Mouse (Mus musculus) kidney, adult 8-10 months (tissue): ENCODE measurements around the gene Tbx5.

Source experiments
- DNase-seq, 2 experiments: peaks; one replicate each; pipeline ENCODE4 v3.0.0; 2022

Tbx5 gene

DNA sequence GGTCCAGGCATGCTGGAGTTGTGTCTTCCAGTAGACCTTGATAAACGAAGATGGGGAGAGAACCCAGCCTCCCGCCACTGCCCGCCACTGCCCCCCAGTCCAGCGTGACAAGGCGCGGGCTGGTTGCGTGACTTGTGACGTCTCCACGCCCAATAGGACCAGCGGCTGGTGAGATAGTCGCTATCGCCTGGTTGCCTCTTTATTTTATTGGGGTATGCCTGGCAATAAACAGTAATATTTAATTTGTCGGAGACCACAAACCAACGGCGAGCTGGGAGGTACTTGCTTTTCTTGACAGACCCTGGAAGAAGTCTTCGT is at the start of gene Tbx5:
TSS of gene Tbx5 (plus strand) at position 190 of the 318 bp plus-strand sequence.
- no peak for DNase-seq

DNA sequence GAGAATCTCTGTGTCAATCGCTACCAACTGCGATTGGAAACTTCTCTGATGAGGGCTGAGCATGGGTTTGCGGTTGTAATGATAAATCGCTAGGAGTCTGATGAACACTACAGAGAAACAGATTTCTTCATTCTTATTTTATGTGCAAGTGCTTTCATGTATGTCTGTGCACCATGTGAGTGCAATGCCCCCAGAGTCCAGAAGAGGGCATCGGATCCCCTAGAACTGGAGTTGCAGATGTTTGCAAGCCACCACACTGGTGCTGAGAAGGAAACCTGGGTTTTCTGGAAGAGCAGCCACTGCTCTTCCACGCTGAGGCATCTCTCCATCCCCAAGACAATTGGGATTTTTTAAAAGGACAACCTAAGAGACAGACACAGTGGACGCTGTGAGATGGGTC is 46.5 kb upstream of the Tbx5 start:
- DNase-seq: no peak

DNA sequence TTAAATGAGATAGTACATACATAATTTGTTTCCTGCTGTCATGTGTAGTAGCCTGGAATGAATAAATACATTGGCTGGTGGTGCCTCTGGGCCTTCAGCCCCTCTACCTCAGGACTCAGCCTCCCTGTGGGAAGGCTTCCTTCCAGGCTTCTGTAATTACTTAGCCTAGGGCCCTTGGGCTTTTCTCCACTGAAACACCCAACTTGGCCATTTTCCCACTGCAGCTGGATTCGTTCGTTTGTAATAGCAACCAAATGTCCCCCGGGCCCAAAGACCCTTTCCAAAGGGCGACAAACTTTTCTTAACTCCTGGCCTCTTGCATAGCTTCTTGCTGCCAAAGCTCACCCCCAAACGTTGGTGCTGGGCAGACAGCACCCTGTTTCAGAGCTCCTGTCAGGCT is 40.8 kb upstream of the Tbx5 start:
- DNase-seq: no peak

DNA sequence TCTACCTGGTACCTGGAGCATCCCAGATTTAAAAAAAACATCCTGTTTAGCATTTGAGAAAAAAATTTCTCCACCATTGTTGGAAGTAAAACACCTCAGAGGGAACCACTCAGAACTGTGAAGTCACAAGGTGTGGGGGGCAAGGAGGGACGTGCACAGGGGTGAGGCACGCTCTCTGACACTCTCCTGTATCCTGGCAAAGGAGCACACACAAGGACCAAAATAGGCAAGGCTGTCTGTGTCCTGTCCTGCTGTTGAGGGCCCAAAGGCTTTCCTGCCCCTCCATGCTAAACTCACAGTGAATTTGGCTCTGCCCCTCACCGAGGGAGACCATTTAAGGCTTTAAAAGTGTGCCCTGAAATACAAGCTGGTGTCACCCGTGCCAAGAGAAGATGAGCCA is 38.5 kb upstream of the Tbx5 start:
- DNase-seq: no peak

DNA sequence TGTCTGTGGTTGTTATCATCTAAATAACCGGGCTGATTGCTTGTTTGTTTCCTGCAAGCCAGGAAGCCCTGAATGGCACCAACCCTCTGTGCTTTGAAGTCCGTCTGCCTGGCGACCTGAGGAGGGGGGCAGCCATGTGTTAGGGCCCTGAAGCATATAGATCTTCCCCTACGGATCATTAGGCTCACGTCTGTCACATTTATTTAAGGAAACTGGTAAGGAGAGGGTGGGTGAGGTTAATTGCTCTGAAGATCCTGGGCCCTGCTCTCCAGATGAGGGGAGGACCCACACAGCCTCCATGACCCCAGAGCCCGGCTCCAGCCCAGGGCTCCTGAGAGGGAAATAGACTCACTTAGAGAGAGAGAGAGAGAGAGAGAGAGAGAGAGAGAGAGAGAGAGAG is 37.1 kb upstream of the Tbx5 start:
- no peak for DNase-seq

DNA sequence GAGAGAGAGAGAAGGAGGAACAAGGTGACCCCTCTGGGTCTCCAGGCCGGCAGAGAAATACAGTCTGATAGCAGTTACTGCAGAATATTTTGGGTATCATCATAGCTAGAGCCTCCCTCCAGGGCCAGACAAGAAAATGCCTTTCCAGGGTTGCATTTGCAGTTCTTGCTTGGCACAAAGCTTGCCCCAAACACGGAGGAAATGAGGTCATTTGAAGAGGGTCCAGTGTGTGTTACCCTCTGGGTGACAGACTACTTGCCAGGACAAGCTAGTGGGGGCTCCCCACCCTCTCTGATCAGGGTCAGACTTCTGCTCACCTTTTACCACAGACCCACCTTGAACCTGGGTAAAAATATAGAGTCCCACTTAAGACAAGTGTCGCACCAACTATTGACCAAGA is 36.7 kb upstream of the Tbx5 start:
- DNase-seq: no peak

DNA sequence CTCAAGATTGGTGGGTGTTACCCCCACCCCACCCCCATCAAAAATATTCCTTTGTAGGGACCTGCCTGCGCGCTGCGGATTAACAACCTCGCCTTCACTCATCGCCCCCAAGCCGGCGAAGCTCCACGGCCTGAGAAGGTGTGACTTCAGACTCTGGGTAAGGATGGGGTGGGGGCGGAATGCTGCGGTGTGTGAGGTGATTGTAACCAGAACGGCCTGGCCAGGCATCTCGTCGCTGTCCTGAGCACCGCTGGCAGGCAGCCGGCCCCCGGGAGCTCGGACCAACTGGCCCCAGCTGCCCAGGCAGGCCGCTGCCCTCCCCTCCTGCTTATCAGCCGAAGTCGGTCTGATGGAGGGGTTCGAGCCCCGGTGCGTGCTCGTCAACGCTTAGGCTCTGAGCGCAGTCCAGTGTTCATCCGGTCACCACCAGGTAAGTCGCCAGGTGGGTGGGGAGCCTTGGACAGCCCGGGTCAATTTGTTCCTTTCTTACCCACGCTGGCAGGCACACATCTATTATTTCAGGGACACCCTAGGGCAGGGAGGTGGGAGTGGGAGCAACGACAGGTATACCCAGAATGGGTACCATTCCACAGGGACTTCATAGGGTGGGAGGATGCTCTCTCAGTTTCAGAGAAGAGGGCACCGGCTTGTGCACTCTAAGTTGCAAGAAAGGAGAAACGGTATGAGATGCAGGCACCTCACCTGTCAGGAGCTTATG is 35.9 kb upstream of the Tbx5 start:
- DNase-seq: no peak

DNA sequence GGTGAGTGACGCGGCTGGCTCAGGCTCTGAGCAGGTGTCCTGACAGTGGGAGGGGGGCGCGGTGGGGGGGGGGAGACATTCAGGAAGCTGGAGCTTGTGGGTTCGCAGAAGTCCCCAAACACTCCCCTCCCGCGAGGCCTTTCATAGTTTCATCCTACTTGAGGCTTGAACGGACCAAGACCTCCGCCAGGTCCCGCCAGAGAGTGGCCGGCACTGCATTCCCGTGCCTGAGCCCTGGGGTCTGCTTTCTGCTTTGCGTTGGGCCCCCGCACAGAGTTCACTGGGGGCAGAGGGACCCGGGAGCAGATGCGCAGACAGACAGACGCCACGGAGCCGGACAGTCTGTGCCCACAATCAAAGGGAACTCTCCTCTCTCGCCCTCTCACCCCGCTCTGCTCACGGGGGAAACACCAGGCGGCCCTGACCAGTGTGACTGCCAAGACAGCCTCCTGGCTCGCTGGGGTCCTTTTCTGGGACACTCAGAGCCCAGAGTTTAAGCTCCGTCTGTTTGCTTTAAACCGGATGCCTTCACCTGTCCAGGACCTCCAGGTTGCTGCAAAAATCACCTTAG is 34.8 kb upstream of the Tbx5 start:
- no peak for DNase-seq

DNA sequence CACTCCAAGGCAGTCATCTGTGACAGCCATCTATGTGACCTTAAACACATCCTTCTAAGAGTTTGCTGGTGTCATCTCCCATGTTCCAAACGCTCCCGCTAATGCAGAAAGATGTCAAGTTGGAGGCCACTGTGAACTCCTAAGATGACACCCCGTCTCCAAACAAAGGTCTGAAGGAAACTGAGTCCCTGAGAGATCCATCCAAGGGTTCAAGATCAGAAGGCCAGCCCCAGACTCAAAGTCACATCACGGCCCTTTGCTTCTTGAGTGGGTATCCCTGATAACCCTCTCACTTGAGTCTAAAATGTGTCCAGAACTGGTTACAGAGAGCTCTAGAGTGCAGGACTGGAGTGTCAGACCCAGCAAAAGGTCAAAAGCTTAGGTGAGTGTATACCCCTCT is 34.2 kb upstream of the Tbx5 start:
- DNase-seq: no peak

DNA sequence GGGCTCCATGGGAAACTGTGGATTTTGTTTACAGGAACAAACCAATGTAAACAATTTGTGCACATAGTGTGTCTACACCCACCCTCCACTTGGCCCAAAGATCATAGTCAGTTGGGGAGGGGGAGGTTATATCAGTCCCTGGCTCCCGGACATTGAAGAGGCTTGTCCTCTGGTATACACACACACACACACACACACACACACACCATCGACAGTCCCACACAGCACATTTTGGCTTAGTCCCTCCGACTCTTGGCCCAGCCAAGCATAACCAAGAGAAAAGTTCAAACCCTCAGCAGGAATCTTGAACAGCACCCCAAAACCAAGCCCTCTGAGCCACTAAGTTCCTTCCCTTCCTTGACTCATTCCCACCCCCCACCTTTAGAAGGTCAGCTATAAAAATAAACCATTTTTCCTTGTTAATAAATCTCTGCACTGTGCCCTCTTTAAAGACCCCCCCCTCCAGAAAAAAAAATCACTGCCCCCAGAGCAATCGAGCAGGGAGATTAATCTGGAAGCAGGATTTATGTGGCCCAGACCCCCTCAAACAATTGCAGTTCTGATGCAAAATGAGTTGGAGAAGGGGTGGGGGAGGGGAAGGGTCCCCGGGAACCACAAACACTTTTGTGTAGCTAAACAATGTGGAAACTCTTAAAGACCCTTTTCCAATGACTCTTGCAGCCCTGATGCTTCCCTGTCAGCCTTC is 33.6 kb upstream of the Tbx5 start:
- no peak for DNase-seq

DNA sequence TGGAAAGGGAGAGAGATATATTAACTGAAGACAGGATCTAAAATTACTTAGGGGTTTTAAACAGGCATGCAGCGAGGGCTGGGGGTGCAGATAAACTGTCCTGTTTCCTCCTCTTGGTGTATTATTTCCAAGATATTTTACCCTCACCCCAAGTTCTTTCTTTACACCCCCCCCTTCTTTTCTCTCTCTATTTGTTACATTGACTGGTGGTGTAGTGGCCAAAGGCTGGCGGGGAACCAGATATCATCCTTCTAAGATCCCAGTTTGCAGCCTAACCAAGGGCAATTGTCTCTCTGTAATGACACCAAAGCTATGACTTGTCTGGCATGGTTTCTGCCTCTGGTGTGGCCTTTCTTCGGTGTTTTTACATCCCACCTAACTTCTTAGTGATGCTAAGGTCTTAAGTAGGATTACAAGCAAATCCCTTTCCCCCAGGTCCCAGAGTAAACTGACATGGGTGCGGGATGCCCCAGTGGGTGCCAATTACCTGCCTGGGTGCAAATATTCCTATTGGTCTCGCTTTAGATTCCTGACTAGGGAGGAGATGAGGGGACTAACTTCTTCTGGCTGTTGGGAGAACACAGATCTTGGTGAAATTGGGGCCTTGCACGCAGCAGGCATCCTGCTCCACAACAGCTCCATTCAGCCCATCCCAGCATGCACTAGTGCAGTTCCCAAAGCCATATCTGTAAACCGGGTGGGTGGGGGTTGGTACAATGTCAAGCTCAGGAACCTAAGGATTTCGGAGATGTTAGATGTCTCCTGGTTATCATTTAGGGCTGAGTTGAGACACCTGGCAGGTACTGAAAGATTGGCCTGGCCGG is 32.8 kb upstream of the Tbx5 start:
- no peak for DNase-seq

DNA sequence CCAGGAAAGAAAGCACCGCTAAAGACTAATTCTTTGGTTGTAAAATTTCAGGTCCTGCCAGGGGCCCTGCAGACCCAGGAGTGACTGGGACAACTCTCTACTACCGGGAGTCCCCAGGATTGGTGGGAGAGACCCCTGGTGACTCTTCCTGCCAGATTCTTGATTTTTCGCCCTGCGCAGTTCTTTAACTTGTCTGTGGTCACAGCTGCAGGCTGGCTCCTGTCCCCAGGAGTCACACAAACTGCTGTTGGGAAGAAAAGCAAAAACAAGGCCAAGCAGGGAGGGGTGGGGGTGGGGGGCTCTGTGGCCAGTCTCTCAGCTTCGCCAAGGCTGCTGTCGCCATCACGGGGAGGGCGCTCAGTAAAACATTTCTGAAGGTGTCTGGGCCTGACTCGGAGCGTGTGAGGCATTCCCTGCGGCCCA is 32.2 kb upstream of the Tbx5 start:
- no peak for DNase-seq

DNA sequence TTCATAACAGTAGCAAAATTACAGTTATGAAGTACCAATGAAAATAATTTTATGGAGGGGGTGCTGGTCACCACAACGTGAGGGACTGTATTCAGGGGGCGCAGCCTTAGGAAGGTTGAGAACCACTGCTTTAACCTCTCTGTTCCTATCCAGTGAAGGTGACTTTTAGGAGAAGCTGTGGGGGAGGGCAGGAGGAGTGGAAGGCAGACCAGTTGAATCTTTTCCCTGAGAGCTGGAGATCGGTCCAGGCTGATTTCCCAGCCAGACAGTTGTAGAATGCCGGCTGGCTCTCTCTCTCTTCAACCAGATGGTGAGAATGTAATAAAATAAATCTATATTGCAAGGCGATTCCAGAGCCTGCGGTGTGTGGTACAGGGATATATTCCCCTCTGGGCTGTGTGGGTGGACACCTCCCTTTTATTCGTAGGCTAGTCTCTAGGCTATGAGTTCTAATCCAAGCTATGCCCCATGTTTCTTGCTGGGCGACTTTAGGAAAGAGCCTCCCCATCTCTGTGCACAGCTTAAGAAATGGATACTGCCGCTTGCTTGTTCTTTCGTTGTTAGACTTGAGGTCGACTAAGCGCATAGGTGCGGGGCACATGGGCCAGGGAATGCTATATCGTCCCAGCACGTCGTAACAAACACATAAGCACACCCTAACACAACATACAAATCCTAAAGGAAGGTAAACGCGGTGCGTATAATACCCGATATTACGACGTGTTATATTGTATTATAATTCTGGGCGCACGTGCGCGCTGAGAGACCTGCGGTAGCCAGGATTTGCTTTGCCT is 29.7 kb upstream of the Tbx5 start:
- no peak for DNase-seq

DNA sequence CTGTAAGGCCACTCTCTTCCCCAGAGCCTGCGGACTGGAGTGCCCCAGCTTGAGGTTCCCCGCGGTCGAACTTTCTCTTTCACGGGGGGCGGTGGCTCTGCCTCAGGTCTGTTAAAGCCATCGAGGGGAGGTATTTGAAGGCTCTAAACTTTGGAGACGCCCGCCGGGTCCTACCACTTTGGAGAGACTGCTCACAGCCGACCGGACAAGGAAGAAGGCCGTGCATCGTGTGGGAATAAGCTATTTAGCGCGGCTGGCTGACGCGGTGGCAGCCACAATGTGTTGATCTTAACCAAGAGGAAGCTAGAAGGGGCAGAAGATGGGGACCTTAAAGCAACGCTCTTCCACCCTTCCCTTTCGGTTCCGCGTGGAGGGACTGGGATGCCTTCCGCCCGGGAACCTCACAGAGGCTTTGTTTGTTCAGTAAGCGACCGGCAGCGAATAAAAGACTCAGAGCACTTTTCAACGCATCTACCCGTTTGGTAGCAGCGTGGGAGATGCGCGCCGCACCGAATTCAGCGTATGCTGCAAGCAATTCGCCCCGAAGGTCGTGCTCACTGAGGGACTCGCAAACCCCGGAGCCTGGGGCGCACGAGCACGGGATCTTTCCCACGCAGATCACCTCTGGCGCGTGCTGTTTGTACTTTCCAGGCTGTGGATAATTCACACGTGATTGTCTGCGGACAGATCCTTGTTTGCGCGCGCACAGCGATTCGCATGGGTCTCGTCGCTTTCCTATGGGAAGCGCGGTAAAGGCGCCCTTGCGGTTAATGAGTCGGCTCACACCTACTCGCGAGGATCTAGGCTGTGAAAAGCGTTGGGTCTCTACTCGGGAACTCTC is 28.8 kb upstream of the Tbx5 start:
- no peak for DNase-seq

DNA sequence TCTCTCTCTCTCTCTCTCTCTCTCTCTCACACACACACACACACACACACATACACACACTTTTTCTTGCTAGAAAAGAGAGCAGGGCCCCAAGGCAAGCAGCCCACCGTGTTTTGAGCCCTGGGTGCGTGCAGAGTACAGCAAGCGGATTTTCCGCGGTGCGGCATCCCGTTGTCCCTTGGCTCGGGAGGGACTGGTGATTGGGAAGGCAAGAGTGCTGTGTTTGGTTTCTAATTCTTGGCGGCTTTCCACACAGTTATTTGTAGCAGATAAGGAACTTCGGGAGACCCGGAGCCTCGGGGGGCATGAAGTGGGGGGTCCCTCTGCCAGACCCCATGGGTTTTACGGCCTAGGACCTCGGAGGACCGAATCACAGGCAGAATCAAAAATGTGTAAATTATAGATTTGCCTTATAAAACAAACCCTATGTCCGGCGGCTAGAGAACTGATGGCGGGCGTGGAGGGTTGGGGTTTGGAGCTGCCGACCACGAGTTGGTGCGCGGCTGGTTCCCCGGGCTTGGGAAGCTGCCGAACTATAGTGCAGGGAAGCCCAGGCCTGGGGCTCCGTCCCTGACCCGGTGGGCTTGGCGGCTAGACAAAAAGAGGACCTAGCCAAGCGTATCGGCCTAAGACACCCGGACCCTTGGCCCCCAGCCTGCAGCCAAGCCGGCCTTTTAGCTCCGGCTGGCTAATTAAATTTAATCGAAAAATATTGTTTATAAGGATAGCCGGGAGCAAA is 28.0 kb upstream of the Tbx5 start:
- no peak for DNase-seq

DNA sequence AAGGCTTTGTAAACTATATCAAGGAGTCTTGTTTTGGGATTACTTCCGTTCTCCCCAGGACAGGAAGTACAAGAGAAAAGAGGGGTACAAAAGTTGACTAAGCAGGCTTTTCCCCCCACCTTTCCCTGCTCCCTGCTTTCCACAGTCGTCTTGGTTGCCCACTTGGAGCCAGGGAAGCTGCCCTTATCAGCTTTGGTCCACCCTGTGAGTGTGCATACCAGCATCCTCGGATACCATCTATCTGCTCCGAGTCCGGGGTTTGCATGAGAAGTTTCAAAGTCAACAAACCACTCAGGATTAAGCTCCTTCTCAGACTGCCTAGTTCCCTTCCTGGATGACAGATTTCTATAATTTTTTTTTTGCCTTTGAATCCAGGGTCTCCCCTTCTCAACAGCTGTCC is 26.8 kb upstream of the Tbx5 start:
- no peak for DNase-seq

DNA sequence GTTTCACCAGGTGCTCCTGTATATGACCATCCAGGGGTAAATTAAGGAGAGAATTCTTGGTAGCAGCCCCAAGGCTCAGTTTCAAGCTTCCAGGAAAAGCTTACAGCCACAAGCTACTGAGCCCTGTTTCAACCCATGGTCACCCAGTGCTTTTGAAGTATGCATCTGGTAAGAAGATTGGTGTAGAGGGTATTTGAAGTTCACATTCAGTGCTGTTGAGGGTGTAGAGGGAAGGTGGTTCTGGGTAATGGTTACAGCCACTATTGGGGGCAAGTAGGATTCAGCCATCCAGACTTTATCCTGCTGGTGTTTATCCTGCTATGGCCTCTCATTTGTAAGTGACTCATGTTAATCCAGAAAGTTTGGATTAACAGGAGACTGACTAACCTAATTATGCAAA is 26.0 kb upstream of the Tbx5 start:
- no peak for DNase-seq

DNA sequence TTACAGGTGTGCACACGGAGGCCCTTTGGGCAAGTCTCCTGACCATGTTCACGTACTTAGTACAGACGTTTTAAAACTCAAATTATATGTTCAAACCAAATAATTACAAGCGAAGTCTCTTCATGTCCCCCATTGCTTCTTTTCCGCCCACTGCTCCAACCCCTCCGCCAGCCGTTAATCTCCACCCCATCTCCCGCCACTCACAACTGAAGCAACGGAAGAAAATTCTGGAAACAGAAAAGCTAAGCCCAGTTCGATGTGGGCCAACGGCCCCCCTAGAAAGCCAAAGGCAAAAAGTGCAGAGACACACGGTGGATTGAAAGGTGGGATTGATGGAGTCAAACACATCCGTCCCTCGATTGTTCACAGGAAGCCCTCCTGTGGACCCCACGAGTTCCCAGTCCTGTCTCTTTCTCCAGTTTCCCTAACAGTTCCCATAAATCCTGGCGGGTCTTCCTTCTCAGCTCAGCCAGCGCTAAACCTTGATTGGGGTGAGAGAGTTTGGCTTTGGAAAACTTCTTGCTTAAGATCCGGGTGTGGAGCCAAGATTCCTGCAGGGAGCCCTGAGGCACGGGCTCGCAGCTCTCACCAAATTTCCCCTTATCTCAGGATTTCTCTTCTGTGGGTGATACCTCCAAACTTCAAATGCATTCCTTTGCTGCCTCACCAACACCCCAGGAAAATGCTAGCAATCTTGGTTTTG is 24.8 kb upstream of the Tbx5 start:
- DNase-seq: no peak

DNA sequence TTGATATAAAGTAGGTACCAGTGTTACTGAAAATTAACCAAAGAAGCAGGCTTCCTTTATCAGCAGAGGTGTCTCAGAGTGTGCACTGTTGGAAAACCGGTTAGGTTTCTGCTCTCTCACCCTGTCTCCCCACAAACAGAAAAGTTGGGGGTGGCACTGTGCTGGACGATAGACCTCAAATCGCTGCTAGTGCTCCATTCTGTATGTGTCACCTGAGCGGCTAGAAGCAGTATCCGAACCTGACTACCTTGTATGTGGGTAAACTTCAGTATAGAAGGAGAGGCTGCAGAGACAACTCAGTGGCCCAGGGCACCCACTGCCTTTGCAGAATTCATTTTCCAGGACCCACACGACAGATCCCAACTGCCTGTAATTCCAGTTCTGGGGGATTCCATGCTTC is 23.8 kb upstream of the Tbx5 start:
- no peak for DNase-seq

DNA sequence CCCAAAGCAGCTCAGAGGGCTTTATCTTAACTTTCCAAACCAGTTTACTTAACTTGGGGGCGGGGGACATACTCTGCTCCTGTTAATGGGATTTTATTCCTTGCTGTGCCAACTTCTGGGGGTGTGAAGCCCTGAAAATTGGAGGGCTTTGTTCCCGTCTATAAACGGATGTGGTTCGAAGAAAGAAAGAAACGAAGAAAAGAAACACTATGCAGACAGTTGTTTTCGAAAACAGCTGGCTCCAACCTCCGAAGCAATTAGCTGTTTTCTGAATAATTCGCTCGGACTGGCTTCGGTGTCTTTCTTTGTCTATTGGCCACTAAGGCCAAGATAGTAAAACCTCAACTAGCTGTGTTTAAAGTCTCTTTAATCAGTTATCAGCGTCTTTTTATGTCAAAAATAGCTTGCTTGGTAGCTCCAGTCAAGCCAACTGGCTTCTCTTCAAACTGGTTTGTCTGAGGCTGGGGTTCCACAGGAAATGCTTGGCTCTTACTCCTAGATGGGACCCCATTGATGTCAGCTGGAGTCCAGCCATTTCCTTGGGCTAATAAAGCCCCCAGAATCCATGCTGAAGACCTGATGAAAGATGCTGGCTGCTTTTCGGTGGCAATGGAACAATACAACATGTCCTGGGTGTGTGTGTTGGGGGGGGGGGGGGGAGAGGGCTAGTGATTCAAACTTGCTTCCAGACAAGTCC is 21.3 kb upstream of the Tbx5 start:
- no peak for DNase-seq
